Mouse (Mus musculus) ZHBTc4 (cell line): ENCODE measurements around the gene Secisbp2.

Experiments
- DNase-seq: peaks from one replicate; pipeline ENCODE4 v3.0.0-alpha.2; 2011; ENCODE audit warnings: low read depth, low spot score

The Secisbp2 gene

DNA sequence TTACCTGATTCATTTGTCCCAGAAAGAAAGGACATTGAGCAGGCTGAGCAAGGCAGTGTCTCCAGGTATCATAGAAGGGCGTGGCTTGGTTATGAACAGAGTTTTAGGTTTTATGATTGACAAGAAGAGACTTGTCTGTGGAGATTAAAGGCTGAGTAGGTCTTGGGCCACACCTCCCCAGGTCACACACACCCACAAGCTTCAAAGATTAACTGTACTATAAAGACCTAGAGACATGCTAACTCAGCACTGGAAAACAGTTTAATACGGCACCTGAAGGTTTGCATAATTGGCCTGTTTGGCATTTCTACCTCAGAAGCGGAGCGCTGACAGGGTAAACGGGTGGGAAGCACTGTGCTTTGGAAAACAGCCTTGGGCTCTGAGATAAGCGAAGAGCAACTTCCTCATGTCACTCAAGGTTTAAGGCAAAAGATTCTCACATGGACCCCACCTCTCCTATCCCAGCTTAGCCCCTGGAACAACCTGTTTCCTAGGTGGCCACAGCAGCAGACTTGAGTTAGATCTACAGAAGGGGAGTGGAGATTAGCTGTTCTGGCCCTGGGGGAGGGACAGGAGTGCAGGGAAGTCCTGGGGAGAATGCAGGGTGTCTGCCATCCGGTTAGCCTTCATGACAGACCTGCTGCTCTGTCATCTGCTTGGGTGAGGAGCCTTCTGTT lies 33.9 kb downstream of the Secisbp2 start:
- no peak for DNase-seq

DNA sequence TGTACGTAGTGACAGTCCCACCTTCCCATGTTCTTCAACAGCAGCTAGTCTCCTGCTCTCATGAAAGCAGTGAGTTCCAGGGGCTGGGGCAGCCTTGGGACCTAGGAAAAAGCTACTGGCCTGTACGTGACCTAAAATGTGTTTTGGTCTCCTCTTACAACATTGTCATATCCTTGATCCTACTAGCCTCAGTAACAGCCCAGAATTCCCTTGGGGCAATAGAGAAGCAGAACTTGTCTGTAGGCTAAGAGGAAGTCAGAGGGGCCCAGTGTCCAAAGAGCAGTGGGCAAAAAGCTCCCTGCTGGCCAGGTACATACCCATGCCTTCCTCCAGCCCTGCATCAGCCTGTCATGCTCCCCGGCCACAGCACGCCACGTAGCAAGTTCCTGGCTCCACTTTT lies 35.5 kb downstream of the Secisbp2 start:
- DNase-seq: no peak

DNA sequence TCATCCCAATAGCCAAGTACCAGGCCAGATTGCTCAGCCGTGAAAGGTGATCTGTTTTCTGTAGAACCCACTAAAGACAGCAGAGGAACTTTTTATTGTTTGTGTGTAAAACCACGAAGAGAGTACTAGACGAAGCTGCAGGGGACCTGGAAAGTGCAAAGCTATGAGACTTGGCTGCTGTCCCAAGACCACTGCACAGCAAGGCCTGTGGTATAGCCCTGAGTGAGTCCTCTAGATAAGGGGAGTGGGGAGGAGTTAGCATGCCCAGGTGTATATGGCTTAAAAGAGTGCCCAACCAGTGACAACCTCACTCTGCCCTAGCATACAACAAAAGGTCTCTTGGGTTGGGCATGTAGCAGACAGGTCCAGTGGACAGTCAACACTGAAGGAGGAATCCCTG lies 37.2 kb downstream of the Secisbp2 start:
- DNase-seq: no peak

DNA sequence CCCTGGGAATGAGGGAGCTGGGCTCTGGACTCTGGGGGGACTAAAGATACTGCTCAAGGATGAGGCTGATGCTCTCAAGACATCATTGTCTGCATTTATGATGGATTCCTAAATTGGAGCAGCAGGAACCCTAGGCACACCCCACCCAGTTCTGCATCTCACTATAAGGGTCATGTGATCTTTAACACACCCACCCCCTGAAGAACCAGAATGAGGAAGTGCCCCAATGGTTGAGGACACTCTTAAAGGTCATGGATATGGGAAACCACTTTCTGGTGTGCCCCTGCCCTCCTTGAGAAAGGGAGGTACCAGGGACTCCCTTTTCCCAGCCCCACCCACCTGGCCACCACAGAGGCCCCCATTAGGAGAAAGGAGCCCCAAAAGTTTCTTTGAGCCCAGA lies 45.0 kb downstream of the Secisbp2 start:
- no peak for DNase-seq

DNA sequence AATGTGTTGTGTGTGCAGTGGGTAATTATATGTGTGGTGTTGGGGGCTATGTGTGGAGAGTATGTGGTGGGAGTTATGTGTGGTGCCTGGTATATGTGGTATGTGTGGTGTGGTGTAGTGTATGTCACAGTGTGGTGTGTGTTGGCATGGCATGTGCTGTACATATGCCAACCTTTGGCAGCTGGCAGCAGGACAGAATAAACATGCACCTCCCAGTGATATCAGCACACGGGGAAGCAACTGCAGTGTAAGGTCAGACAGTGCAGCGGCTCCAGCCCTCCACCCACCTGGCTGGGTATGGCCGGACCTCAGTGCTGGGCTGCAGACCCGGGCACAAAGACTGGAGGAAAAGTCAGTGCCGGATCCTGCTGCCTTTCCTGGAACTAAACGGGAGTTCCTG lies 46.0 kb downstream of the Secisbp2 start:
- no peak for DNase-seq

DNA sequence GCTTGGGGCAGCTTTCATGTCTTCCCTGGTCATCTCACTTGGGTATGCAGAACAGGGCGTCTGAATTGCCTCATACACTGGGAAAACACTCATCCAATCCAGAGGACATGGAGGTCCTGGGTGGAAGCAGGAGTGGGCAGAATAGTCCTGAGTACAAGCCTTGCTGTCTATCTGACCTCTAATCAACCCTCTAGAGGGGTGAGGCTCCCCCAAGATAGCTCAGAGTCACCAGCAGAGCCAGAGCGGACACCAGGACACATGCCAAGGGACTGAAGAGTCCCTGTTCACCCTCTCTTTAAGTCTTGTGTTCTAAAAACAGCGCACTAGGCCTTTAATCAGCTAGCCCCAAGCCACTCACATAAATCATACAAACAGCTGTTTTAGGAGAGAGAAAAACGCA lies 46.4 kb downstream of the Secisbp2 start:
- no peak for DNase-seq

DNA sequence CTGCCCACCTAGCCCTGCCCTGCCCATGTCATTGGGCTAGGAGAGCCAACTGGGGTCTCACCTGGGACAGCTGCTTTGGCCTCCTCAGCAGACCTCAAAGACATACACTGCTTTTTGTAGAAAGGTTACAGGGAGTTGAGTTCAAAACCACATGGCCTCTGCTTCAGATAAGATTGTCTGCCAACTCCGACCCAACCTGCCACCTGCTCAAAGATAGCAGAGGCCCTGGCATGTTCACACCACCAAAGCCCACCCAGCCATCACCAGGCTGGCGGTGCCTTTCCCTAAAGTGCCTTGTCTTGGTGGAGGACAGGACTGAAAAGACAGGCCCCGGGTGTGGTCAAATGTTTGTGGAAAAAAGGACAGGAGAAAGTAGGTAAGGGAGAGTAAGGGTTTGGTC lies 46.8 kb downstream of the Secisbp2 start:
- DNase-seq: no peak

DNA sequence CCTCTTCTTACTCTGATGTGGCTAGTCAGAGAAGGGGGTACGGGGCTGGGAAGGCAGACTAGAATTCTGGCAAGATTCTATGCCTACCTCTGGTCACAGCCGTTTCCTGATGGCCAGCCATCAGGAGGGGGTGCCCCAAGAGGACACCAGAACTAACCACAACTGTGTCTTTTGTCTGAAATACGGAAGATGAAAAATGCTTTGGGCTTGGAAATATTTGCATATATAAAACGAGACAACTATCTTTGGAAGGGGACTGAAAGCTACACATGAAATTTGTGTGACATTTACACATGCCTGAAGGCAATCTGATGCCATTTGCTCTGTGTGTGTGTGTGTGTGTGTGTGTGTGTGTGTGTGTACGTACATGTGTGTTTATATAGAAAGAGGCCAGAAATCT lies 52.4 kb downstream of the Secisbp2 start:
- no peak for DNase-seq

DNA sequence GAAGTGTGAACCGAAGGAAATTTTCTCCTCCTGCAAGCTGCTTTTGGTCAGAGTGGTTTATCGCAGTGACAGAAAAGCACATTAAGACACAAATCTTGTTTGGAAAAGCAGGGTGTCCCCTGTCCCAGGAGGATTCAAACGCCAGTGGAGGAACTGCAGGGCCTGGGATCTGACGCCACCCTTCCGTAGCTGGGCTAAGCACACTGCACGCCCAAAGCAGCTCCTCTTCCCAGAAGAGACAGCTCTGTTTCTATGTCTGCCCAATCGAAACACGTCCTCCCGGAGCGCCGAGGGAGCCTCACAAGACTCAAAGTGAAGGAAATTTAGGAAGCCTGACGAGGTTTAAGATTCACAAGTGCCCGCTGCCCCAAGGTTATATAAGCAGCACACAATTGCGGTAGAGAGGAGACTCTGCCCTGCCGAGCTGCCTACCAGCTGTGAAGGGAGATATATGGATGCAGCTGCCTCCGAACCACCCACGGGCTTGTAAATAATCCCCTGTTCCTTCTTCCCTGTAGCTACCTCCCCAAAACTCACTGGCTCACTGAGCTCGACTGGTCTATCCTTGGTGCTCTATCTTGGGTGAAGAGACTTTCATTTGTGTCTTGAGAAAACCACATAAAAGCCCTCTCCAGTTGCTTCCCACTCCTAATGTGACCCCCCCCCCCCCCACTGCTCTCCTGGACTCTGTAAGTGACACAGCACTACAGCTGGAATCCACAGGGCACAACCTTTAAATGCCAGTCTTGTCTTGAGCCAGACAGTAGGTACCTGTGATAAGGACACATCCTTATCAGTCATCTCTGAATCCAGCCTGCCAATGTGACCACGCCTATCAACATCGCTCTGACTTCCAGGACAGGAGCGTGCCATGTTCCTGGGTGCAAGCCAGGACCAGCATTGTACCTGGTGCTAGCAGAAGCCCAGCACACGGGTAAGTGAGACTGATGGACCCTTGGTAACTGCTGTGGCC lies 54.7 kb downstream of the Secisbp2 start:
- no peak for DNase-seq

DNA sequence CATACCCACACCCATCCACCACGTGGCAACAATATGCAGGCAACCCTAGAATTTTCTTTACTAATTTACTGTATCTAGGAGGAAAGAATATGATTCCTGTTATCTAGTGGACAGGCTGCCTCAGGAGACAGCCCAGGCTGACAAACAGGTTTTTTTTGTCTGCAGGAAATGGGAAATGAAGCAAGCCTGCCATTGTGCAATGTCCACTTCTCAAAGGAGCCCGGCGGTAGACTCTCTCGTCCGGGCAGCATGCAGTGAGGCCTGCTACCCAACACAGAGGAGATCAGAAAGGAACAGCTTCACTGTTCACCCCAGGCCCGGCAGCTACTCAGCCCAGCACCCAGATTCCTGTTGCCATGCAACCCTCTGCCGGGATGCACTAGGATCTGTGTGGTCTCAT lies 59.2 kb downstream of the Secisbp2 start:
- no peak for DNase-seq

DNA sequence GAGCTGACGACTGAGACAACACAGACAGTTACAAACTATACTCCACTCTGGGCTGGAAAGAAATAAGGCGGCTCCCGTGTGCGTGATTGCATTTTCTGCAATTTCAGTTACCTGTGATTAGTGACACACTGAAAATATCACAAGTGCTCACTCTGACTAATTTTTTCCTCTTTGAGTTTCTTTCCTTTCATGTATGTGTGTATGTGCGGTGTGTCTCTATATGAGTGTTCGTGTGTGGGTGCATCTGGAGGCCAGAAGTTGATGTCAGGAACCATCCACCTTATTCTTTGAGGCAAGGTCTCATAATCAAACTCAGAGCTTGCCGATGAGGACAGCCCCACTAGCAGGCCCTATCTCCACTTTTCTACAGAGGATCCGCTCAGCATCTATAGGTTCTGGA lies 60.5 kb downstream of the Secisbp2 start:
- no peak for DNase-seq

DNA sequence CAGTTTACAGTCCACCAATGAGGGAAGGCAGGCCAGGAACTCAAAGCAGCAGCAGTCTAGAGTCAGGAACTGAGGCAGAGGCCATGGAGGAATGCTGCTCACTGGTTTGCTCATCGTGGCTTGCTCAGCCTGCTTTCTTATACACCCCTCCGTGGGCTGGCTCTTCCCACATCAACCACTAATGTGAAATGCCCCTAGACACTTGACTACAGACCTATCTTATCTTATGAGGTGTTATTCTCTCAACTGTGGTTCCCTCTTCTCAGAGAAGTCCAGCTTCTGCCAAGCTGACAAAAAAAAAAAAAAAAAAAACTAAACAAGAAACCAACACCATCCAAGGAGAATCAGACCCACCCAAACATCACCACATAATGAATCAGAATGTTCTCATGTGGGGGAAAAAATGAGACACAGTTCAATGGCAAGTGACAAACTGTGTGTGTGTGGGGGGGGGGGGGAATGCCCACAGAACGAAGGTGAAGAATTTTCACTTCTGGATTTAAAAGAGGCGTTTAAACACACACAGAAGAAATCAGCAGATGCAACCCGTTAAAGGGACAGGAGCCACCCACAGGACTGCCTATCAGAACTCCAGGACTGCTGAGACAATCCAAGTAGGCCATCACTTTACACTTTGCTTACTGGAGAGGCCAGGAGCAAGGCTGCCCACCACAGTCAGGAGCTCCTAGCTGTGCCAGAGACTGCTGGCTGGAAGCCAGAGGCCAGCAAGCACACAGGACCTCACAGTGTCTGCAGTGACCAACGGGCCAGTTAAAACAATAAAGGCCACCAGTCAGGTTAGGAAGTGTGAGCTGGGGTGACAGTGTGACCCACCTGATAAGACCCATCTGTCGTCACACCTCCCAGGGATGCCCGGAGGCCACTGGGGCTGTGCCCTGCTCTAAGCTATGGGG lies 65.1 kb downstream of the Secisbp2 start:
- no peak for DNase-seq

DNA sequence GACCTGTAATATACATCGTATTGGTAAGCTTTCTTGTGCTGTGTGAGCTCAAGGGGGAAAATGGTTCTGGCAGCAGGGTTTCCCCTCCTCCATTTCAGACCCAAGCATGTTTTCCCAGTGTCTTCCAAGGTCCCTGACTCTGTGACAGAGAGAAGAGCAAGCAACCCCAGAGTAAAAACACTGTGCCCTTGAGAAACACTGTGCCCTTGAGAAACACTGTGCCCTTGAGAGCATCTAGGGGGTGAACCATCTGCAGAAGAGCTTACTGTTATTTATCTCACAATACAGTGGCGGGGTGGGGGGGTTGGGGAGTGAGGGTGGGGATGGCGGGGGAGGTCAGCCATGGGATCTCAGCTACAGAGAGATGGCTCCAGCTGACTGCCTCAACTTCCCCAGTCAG lies 67.8 kb downstream of the Secisbp2 start:
- DNase-seq: no peak

DNA sequence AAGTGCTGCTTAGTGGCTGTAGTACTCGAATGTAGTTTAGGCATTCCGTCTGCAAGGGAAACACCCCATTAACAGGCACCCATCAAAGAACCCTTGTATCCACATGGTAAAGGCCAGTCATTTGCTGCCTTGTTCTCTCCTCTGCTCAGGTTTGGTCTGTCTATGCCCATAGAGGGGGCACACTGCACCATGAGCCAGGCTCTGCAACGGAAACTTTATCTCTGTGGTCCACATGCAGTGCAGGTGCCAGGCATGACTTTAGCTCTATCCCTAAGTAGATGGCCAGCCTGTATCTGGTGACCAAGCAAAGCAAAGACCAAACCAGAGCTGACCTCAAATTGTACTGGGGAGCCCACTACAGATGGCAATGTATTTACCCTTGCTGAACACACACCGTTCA lies 69.1 kb downstream of the Secisbp2 start:
- no peak for DNase-seq

DNA sequence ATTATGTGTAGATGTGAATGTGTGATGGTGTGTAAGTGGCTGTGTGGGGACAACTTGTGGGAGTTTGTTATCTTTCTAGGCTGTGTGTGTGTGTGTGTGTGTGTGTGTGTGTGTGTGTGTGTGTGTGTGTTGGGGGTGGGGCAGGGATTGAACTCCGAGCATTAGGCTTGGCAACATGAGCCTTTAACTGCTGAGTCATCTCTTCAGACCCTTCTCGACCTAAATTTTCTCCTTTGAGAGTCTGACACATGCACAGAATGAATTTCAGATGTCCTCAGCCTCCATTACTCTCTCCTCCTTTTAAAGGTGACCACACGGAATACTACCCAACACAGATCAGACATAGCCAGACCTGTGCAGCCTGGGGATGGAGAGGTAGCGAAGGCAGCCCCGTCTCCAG lies 71.6 kb downstream of the Secisbp2 start:
- DNase-seq: no peak

DNA sequence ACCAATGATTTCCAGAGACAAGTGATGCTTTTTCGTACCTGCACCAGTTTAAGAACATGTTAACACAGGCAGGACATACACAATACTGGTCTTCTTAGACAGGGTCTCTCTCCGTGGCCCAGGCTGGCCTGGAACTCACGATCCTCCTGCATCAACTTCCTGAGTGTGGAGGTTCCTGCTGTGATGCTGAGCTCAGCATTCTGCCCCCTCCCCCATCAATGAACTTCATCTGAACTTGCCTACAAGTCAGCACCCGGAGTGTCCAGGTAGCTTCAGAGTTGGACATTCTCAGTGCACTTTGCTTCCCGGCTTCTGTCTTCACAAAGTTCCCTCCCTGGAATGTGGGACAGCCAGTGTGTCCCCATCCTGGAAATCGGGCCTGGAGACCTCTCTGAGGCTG lies 73.1 kb downstream of the Secisbp2 start:
- no peak for DNase-seq

DNA sequence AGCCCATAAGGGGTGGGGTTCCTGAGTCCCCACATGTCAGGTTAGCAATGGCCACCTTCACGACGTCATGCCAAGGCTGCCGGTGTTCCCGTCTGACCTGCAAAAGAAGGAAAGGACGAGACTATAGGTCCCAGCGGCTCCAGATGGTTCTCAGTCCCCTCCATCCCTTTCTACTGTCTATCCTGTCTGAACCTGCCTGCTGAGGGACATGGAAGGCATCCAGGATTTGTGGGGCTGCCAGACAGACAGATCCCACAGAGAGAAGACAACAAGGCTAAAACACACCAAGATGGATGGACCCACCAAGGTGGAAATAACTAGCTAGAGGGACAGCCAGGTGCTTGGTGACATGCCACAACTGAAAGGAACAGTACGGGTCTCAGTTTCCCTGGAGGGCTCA lies 73.9 kb downstream of the Secisbp2 start:
- no peak for DNase-seq

DNA sequence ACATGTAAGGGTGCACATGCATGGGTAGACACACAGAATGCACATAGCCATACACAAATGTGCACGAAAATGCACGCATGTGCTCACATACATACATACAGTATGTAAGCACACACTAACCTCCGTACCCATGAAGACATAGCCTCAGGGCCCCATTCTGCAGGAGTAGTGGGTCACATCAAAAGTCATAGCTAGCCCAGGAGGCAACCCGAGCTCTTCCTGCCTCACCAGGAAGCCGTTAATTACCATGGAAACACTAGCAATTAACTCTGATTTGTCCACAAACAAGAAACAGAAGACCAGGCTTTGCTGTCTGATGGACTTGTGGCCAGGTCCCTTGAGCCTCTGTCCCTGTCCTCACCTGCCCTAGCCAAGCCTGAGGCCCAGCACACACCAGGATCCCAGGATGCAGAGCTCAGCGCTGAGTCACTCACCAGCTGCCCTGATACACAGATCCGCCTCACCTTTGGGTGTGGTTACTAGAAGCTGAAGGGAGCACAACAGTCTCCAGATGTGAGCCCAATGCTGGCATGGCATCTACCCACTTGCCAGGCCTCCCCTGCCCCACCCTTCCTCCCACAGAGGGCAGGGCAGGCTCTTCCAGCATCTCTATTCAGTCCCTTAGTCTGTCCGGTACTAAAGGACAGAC lies 74.6 kb downstream of the Secisbp2 start:
- no peak for DNase-seq

DNA sequence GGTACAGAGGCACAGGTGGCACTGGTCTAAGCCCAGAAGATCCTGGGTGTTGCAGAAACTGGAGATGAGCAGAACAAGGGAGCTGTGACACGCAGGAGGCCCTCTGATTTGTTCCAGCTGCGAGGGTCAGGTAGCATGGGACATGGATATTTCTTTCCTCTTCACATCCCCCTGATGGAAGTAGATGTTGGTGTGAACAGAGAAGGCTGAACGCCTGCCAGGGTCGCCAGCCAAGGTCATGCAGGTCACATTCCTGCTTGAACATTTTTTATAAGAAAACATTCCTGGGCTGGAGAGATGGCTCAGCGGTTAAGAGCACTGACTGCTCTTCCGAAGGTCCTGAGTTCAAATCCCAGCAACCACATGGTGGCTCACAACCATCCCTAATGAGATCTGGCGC lies 75.9 kb downstream of the Secisbp2 start:
- DNase-seq: peak; percentile 59

DNA sequence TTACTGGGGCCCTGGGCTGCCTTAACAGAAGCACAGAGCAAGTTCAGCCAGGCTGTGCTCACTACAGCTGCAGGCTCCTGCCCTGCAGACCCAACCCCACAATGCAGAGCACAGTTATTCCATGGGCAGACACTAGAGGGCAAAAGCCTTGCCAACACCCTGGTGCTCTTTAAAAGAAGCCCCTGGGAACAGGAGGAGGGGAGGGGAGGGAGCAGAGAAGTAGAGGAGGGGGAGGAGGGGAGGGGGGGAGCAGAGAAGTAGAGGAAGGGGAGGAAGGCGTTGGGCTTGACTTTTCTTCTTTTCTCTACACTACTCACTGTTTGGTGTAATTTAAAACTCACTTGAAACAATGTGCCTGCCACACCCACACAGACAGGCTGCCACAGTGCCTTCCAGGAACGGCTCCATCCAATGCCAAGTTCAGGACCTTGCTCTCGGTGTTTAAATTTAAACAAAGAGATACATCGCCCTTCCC lies 78.4 kb downstream of the Secisbp2 start:
- DNase-seq: peak; percentile 85

DNA sequence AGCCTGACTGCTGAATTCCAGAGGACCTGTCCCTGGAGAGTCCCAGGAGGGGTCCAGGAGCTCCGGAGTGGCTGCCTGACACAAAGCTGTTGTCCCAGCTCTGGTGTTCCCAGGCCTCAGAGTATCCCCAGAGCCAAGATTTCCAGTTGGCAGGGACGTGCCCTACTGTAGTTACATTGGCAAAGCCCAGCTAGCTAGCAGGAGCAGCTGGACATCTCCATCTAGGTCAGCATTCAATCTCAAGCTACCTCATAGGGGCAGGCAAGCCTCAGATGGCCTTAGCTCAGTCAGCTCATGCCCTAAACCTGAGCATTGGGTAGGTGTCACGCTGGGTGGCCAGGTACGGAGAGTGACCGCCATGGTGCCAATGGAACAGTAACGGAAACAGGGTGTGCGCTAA lies 80.0 kb downstream of the Secisbp2 start:
- DNase-seq: no peak
